Mouse (Mus musculus) hindbrain, embryonic 13.5 days (tissue): ENCODE results near the gene Prn. TPM values are rescaled to one million over a fixed set of nuclear protein-coding genes. Genes with fewer than 3 reads are reported as not detected.

Experiments used
- ATAC-seq: fragments of 200-750 bp; cut with Nextera tagmentation; 2 replicates; pipeline ENCODE4 v1.8.0; 2017; ENCODE audit warnings: moderate TSS enrichment; ENCODE audit not compliant: low FRiP score
- H3K27ac ChIP-seq: fragments of 300-500 bp; sonication (generic); 2 replicates; pipeline ENCODE4 v1.5.1; 2015; ENCODE audit warnings: inconsistent platforms, mild to moderate bottlenecking, moderate library complexity
- H3K27me3 ChIP-seq: fragments of 300-500 bp; sonication (generic); 2 replicates; pipeline ENCODE4 v1.6.1; 2015; ENCODE audit warnings: mild to moderate bottlenecking, inconsistent platforms
- H3K36me3 ChIP-seq: fragments of 300-500 bp; sonication (generic); 2 replicates; pipeline ENCODE4 v1.6.1; 2015; ENCODE audit warnings: mild to moderate bottlenecking, inconsistent platforms
- H3K4me1 ChIP-seq: fragments of 300-500 bp; sonication (generic); replicated peaks from 2 replicates; pipeline ENCODE4 v1.6.1; 2015; ENCODE audit warnings: inconsistent platforms
- H3K4me2 ChIP-seq: fragments of 300-500 bp; sonication (generic); 2 replicates; pipeline ENCODE4 v1.6.1; 2015; ENCODE audit warnings: inconsistent platforms, mild to moderate bottlenecking, moderate library complexity
- H3K4me3 ChIP-seq: fragments of 300-500 bp; sonication (generic); 2 replicates; pipeline ENCODE4 v1.5.1; 2015; ENCODE audit warnings: mild to moderate bottlenecking, inconsistent platforms
- H3K9ac ChIP-seq: fragments of 300-500 bp; sonication (generic); 2 replicates; pipeline ENCODE4 v1.6.1; 2015; ENCODE audit warnings: mild to moderate bottlenecking, inconsistent platforms
- H3K9me3 ChIP-seq: fragments of 300-500 bp; sonication (generic); 2 replicates; pipeline ENCODE4 v1.6.1; 2016; ENCODE audit warnings: inconsistent platforms
- WGBS: fragments of 180-500 bp; shearing (Covaris S2); methylation state at CpG from one replicate; pipeline ENCODE4 v1.1.7; 2015; 5-methylcytosine and 5-hydroxymethylcytosine counted together
- polyA plus RNA-seq: library from polyadenylated mRNA; unstranded; fragments of >200 nt; fragmentation: Nextera tagmentation; extraction: Ambion mirVana; gene quantifications from 2 replicates; pipeline ENCODE4 v1.2.1, GENCODE M21; 2015

Gene Prn
- polyA plus RNA-seq, 1 experiment from 2014 or later, result not detected

DNA sequence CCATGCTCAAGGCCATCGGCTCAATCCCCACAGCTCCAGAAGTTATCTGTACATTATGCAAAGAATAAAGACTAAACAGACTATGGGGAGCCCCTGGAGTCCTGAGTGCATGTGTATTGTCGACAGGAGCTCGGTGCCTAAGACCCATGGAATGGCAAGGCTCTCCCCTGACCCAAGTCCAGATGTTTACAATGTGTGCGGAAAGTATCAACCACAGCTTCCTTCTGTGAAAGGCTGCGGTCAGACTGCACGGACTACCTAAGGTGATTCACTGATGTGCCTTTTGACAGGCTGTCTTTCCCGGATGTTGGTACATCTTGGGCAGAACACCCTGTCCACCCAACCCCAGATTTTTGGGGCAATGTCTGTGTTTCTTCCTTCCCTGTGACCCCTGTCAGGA lies 21.5 kb upstream of the Prn start:
- H3K36me3 ChIP-seq, result no peaks in the 10 kb centered on the region
- no peak overlapping the region for H3K27ac ChIP-seq
- H3K27me3 ChIP-seq, result no peaks in the 10 kb centered on the region
- H3K4me3 ChIP-seq, result no peak overlapping the region
- H3K4me1 ChIP-seq, result peaks cover 9% of the 10 kb centered on the region
- WGBS, result 84% methylated on average over 7 of the region's 7 CpGs
- no peaks in the 10 kb centered on the region for H3K9me3 ChIP-seq
- ATAC-seq, result no peak
- H3K4me2 ChIP-seq, result no peak overlapping the region
- no peak overlapping the region for H3K9ac ChIP-seq

GRCm38 (mm10) chr2:131892534-131892933 lies 17.2 kb upstream of the Prn start:
- H3K4me3 ChIP-seq, result no peak overlapping the region
- no peaks in the 10 kb centered on the region for H3K9me3 ChIP-seq
- H3K9ac ChIP-seq, result no peak overlapping the region
- 32% methylated on average over 5 of the region's 5 CpGs for WGBS
- peaks cover 8% of the 10 kb centered on the region; the same call in 1 of the 2 replicates for H3K4me1 ChIP-seq
- no peak overlapping the region for H3K4me2 ChIP-seq
- no peak overlapping the region for H3K27ac ChIP-seq
- H3K36me3 ChIP-seq, result no peaks in the 10 kb centered on the region
- no peak for ATAC-seq
- H3K27me3 ChIP-seq, result no peaks in the 10 kb centered on the region

GRCm38 (mm10) chr2:131895106-131895505 lies 14.7 kb upstream of the Prn start:
- no peak for ATAC-seq
- 88% methylated on average over 2 of the region's 2 CpGs for WGBS
- Histone ChIP-seq H3K27me3 (no peaks in the 10 kb centered on the region), H3K4me1 (peaks cover 8% of the 10 kb centered on the region; the same call in 1 of the 2 replicates), H3K9me3 (no peaks in the 10 kb centered on the region), H3K27ac (no peak overlapping the region), H3K9ac (no peak overlapping the region), H3K4me2 (no peak overlapping the region), H3K4me3 (no peak overlapping the region), H3K36me3 (no peaks in the 10 kb centered on the region)

GRCm38 (mm10) chr2:131896011-131896410 lies 13.7 kb upstream of the Prn start:
- ATAC-seq, result no peak
- Histone ChIP-seq H3K27me3 (no peaks in the 10 kb centered on the region), H3K36me3 (no peaks in the 10 kb centered on the region), H3K9me3 (no peaks in the 10 kb centered on the region), H3K9ac (no peak overlapping the region), H3K4me3 (no peak overlapping the region), H3K4me2 (no peak overlapping the region), H3K27ac (no peak overlapping the region), H3K4me1 (peaks cover 8% of the 10 kb centered on the region; the same call in 1 of the 2 replicates)
- 91% methylated on average over 4 of the region's 4 CpGs for WGBS

- Histone ChIP-seq H3K4me2 (no peak overlapping the region), H3K9me3 (no peaks in the 10 kb centered on the region), H3K27ac (no peak overlapping the region), H3K4me3 (no peak overlapping the region), H3K36me3 (no peaks in the 10 kb centered on the region), H3K9ac (no peak overlapping the region), H3K4me1 (0 out of 2 replicates have a peak, but pooled peaks cover 1% of the 10 kb centered on the region), H3K27me3 (no peaks in the 10 kb centered on the region)
- ATAC-seq, result no peak
- 90% methylated on average over 12 of the region's 12 CpGs for WGBS
Observed at GRCm38 (mm10) chr2:131897336-131898109, 12.2 kb upstream of the Prn start.

GRCm38 (mm10) chr2:131902423-131902822 lies 7.3 kb upstream of the Prn start:
- Histone ChIP-seq H3K9me3 (no peaks in the 10 kb centered on the region), H3K4me2 (no peak overlapping the region), H3K9ac (no peak overlapping the region), H3K36me3 (no peaks in the 10 kb centered on the region), H3K4me1 (no peaks in the 10 kb centered on the region), H3K27ac (no peak overlapping the region), H3K4me3 (no peak overlapping the region), H3K27me3 (no peaks in the 10 kb centered on the region)
- no peak for ATAC-seq
- 38% methylated on average over 3 of the region's 3 CpGs for WGBS

- H3K4me2 ChIP-seq, result no peak overlapping the region
- H3K4me3 ChIP-seq, result no peak overlapping the region
- no peak for ATAC-seq
- no peaks in the 10 kb centered on the region for H3K4me1 ChIP-seq
- WGBS, result 54% methylated on average over 8 of the region's 8 CpGs
- no peak overlapping the region for H3K9ac ChIP-seq
- no peak overlapping the region for H3K27ac ChIP-seq
- no peaks in the 10 kb centered on the region for H3K27me3 ChIP-seq
- no peaks in the 10 kb centered on the region for H3K36me3 ChIP-seq
- H3K9me3 ChIP-seq, result no peaks in the 10 kb centered on the region
Observed at GRCm38 (mm10) chr2:131902867-131903266, 6.9 kb upstream of the Prn start.

DNA sequence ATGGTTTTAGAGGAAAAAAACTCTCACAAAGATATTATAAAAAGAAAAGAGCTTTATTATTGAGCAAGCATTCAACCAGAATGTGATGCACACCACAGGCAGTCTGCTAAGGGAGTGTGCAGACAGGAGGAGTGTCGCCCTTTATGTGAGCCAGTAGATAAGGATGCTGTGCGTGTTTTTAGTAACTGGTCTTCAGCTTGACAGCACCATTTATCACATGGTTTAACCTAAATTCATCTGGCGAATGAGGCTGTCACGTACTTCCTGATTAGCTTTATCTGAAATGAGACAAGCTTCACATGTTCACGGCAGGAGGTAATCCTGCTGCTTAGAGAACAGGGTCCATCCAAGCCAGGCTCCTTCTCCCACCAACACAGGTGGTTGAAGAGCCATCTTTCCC lies 4.7 kb upstream of the Prn start:
- Histone ChIP-seq H3K4me1 (no peaks in the 10 kb centered on the region), H3K4me2 (no peak overlapping the region), H3K36me3 (no peaks in the 10 kb centered on the region), H3K27me3 (no peaks in the 10 kb centered on the region), H3K27ac (no peak overlapping the region), H3K4me3 (no peak overlapping the region), H3K9ac (no peak overlapping the region), H3K9me3 (no peaks in the 10 kb centered on the region)
- no peak for ATAC-seq
- WGBS, result 61% methylated on average over 5 of the region's 5 CpGs

GRCm38 (mm10) chr2:131905776-131906175 lies 4.0 kb upstream of the Prn start:
- Histone ChIP-seq H3K4me3 (no peak overlapping the region), H3K9me3 (no peaks in the 10 kb centered on the region), H3K36me3 (no peaks in the 10 kb centered on the region), H3K4me1 (peaks cover 2% of the 10 kb centered on the region), H3K4me2 (no peak overlapping the region), H3K27me3 (no peaks in the 10 kb centered on the region), H3K27ac (no peak overlapping the region), H3K9ac (no peak overlapping the region)
- ATAC-seq, result no peak
- WGBS, result 87% methylated on average over 6 of the region's 6 CpGs

DNA sequence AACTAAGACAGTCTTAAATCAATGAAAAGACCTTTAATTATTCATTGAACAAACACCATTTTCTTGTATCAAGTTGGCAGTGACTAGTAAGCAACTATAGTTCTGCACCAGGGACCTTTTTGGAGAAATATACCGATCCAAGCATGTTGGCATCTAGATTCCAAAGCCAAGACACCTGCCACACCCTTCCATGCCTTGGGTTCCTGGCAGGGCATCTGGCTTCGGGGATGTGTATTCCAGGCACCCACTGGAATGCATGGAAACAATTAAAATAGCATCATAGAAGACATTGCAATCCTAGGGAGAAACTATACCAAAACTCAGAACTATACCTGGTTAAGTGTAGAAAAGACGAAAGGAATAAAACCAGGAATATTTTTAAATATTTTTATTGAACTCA lies 3.5 kb upstream of the Prn start:
- Histone ChIP-seq H3K4me1 (peaks cover 7% of the 10 kb centered on the region), H3K27me3 (no peaks in the 10 kb centered on the region), H3K27ac (no peak overlapping the region), H3K4me2 (no peak overlapping the region), H3K9me3 (no peaks in the 10 kb centered on the region), H3K9ac (no peak overlapping the region), H3K4me3 (no peak overlapping the region), H3K36me3 (no peaks in the 10 kb centered on the region)
- ATAC-seq, result no peak
- 90% methylated on average over 3 of the region's 3 CpGs for WGBS

- WGBS, result 69% methylated on average over 1 of the region's 1 CpGs
Observed at GRCm38 (mm10) chr2:131906846-131907245, 2.9 kb upstream of the Prn start.

DNA sequence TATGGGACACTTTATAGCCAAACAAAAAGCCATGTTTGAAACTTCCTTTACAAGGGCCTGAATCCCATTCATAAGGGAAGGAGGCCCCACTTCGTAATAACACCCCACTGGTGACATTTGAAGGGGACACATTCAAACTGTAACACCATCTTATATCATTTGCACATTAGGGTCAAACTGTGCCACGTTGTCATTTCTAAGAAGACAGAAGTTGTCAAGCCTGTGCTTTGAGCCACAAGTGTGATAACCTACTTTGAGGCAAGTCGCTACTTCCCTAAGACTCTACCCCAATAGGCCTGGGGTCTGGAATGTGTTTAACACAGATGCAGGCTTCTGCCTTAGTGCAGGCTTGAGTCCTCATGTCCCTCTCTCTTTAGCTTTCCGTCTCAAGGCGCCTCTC lies 2.4 kb upstream of the Prn start:
- Histone ChIP-seq H3K4me2 (no peak overlapping the region), H3K9me3 (no peaks in the 10 kb centered on the region), H3K36me3 (no peaks in the 10 kb centered on the region), H3K4me3 (no peak overlapping the region), H3K27ac (no peak overlapping the region), H3K4me1 (peaks cover 18% of the 10 kb centered on the region), H3K9ac (no peak overlapping the region), H3K27me3 (no peaks in the 10 kb centered on the region)
- ATAC-seq, result no peak
- WGBS, result 84% methylated on average over 5 of the region's 5 CpGs

More at GRCm38 (mm10) chr2:131906846-131907245, 2.9 kb upstream of the Prn start:
- Histone ChIP-seq H3K27ac (no peak overlapping the region), H3K27me3 (no peaks in the 10 kb centered on the region), H3K4me1 (peaks cover 13% of the 10 kb centered on the region), H3K9me3 (no peaks in the 10 kb centered on the region), H3K4me2 (no peak overlapping the region), H3K4me3 (no peak overlapping the region), H3K36me3 (no peaks in the 10 kb centered on the region), H3K9ac (no peak overlapping the region)
- ATAC-seq, result no peak

- Histone ChIP-seq H3K27ac (no peak overlapping the region), H3K27me3 (no peaks in the 10 kb centered on the region), H3K36me3 (no peaks in the 10 kb centered on the region), H3K4me3 (no peak overlapping the region), H3K4me2 (no peak overlapping the region), H3K9me3 (no peaks in the 10 kb centered on the region), H3K4me1 (peaks cover 27% of the 10 kb centered on the region), H3K9ac (no peak overlapping the region)
- no peak for ATAC-seq
- WGBS, result 73% methylated on average over 7 of the region's 7 CpGs
Observed at GRCm38 (mm10) chr2:131908351-131908861, 1.4 kb upstream of the Prn start.
